Mouse (Mus musculus): ENCODE measurements around the gene Hipk1. TPM values are rescaled to one million over a fixed set of nuclear protein-coding genes. Genes with fewer than 3 reads are reported as not detected.

Gene Hipk1
- polyA plus RNA-seq, 1 experiment from 2014 or later: 11.0 TPM

DNA sequence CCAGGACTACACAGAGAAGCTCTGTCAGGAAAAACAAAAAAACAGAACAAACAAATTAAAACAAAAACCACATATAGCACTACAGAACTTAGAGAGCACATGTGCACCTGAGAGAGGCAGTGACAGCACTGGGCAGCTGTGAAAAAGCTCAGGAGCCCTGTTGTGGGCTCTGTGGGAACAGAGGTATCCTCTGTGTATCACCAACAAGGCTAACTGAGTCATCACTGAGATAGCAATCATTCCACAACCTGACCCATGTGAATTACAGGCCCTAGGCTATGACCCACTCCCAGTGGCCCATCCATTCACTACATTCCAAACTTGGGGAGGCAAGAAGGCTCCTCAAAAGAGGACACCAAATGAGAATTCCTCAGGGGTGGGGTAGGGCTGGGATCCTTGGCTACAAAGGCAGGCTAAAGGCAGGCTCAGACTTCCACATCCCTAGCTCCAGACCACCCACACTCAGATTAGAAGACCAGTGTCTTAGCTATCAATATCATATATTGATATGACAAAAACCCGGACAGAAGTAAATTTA lies 94.9 kb downstream of the Hipk1 start:
- ATAC-seq (ENCODE audit: low FRiP score, low read depth): no peak
- Histone ChIP-seq H3K4me2 (replicated peaks) (no peak overlapping the region), H3K4me1 (no peaks in the 10 kb centered on the region), H3K27ac (no peak overlapping the region), H3K9ac (no peak overlapping the region), H3K4me3 (no peak overlapping the region), H3K36me3 (no peaks in the 10 kb centered on the region), H3K9me3 (no peaks in the 10 kb centered on the region), H3K27me3 (no peaks in the 10 kb centered on the region)
- 86% methylated on average over 1 of the region's 1 CpGs for WGBS

DNA sequence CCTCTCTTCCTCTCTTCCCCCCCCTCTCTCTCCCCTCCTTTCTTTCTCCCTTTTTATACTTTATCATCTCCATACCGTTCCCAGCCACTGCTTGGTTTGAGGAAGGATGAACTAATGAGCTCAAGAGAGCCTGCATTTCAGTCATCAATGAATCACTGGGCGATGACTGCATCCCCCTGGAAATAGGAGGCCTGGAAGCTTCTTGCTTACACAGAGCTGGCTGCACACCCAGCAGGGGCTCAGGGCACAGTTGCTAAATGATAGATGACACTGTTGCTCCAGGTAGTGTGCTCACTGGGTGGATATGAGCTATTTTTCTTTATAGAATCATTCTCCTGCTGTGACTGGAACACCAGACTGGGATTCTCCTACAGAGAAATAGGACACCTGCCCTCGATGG lies 95.8 kb downstream of the Hipk1 start:
- WGBS: 56% methylated on average over 3 of the region's 3 CpGs
- no peak for ATAC-seq (ENCODE audit: low FRiP score, low read depth)

DNA sequence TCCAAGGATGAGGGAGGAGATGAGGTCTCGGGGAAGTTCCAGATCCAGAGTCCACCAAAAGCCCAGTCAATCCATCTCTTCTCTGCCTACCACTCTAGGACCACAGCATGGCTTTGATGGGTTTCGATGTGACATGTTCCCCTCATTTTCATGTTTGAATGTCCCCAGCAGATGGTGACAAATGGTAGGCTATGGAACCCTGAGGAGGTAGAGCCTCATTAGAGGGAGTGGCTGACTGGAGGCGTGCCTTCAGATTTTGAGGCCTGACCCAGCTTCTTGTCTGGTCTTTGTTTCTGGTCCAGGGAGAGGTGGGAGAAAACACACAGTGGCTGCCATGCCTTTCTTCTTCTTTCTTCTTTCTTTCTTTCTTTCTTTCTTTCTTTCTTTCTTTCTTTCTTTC lies 100.9 kb downstream of the Hipk1 start:
- no peaks in the 10 kb centered on the region for H3K4me1 ChIP-seq

More for the DNA sequence above, 95.8 kb downstream of the Hipk1 start:
- Histone ChIP-seq H3K4me2 (replicated peaks) (no peak overlapping the region), H3K9me3 (no peaks in the 10 kb centered on the region), H3K36me3 (no peaks in the 10 kb centered on the region), H3K27ac (no peak overlapping the region), H3K4me1 (no peaks in the 10 kb centered on the region), H3K9ac (no peak overlapping the region), H3K4me3 (no peak overlapping the region), H3K27me3 (no peaks in the 10 kb centered on the region)

More for the DNA sequence above, 100.9 kb downstream of the Hipk1 start:
- no peak overlapping the region for H3K27ac ChIP-seq
- no peak overlapping the region for H3K9ac ChIP-seq
- H3K4me3 ChIP-seq: no peak overlapping the region
- 70% methylated on average over 3 of the region's 3 CpGs for WGBS
- no peak for ATAC-seq (ENCODE audit: low FRiP score, low read depth)
- H3K27me3 ChIP-seq: no peaks in the 10 kb centered on the region
- H3K4me2 ChIP-seq (replicated peaks): no peak overlapping the region
- H3K9me3 ChIP-seq: no peaks in the 10 kb centered on the region
- no peaks in the 10 kb centered on the region for H3K36me3 ChIP-seq

Other genes with a start within 250 kb of the Hipk1 start
- 0.45 and 0.51 TPM in 2 replicates for gene Syt6, start 216.3 kb downstream of the Hipk1 start, polyA plus RNA-seq (2015; fragmentation: Nextera tagmentation; extraction: Ambion mirVana)
- gene Atg4a-ps, start 145.5 kb downstream of the Hipk1 start, polyA plus RNA-seq (2015; fragmentation: Nextera tagmentation; extraction: Ambion mirVana): 0.08 TPM in 1 of 2 replicates, not detected in the other
- 60.8 and 61.0 TPM in 2 replicates for gene Olfml3, start 53.6 kb downstream of the Hipk1 start, polyA plus RNA-seq (2015; fragmentation: Nextera tagmentation; extraction: Ambion mirVana)
- gene Gm10964, start 52.2 kb downstream of the Hipk1 start, polyA plus RNA-seq (2015; fragmentation: Nextera tagmentation; extraction: Ambion mirVana): not detected in 2 replicates
- 33.3 and 34.9 TPM in 2 replicates for gene Dclre1b, start 17.9 kb upstream of the Hipk1 start, polyA plus RNA-seq (2015; fragmentation: Nextera tagmentation; extraction: Ambion mirVana)
- gene Ap4b1, start 18.0 kb upstream of the Hipk1 start, polyA plus RNA-seq (2015; fragmentation: Nextera tagmentation; extraction: Ambion mirVana): 23.2 TPM in 2 replicates
- 0.34 TPM in 1 of 2 replicates, not detected in the other for gene Gm43064, start 18.0 kb upstream of the Hipk1 start, polyA plus RNA-seq (2015; fragmentation: Nextera tagmentation; extraction: Ambion mirVana)
- gene Bcl2l15, start 41.0 kb upstream of the Hipk1 start, polyA plus RNA-seq (2015; fragmentation: Nextera tagmentation; extraction: Ambion mirVana): 0.23 and 0.41 TPM in 2 replicates
- gene Ptpn22, start 68.2 kb upstream of the Hipk1 start, polyA plus RNA-seq (2015; fragmentation: Nextera tagmentation; extraction: Ambion mirVana): 0.34 and 0.64 TPM in 2 replicates
- 14.4 and 14.6 TPM in 2 replicates for gene Rsbn1, start 122.6 kb upstream of the Hipk1 start, polyA plus RNA-seq (2015; fragmentation: Nextera tagmentation; extraction: Ambion mirVana)
- gene Phtf1, start 176.5 kb upstream of the Hipk1 start, polyA plus RNA-seq (2015; fragmentation: Nextera tagmentation; extraction: Ambion mirVana): 35.9 and 36.2 TPM in 2 replicates

Measured in limb, embryonic 13.5 days (tissue).